17 mouse cellular contexts compared by ENCODE assay signal in the genomic region with DNA sequence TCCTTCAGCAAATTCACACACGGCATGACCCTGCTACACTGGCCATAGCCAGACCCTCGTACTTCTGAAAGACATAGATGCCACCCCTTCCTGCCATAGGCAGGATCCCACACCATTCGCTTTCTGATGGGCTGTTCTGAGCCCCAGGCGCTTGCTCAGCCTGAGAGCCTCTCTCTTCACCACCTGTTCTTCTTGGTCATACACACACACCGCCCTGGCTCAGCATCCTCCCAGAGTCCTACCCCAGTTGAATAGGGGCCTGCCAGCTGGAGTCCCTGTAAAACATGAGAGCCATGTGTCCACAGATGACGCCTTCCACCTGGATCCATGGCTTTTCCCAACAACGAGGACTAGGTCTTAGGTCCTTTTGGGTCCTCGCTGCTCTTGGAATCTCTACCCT.
"Had no signal": no experiment of that assay in that cellular context is flagged by ENCODE, and none has a peak within 500 bp of the region (broad histone marks: within the 10 kb centered on the region; RNA-seq: fewer than 3 reads in every experiment).

No protein-coding gene starts in this region.

- H3K4me2 ChIP-seq: neural tube, embryonic 12.5 days; neural tube, embryonic 13.5 days; neural tube, embryonic 15.5 days; stomach, embryonic 15.5 days had no signal

- H3K27ac ChIP-seq: neural tube, embryonic 12.5 days; neural tube, embryonic 13.5 days; neural tube, embryonic 15.5 days; stomach, embryonic 15.5 days; stomach, postnatal 0 days had no signal

- DNase-seq: retina, postnatal 1 day; right cerebral cortex, adult 18-20 months; right cerebral cortex, postnatal 14 days; right cerebral cortex, postnatal 25 days; right cerebral cortex, postnatal 4 days; spleen, adult 18-20 months; thymus, adult 18-20 months; thymus, adult 2 months; thymus, postnatal 14 days; thymus, postnatal 25 days; thymus, postnatal 36 days; thymus, postnatal 4 days had no signal

- H3K9me3 ChIP-seq: neural tube, embryonic 12.5 days; neural tube, embryonic 13.5 days; neural tube, embryonic 15.5 days; stomach, embryonic 15.5 days had no signal

- H3K27me3 ChIP-seq: neural tube, embryonic 12.5 days; neural tube, embryonic 13.5 days; neural tube, embryonic 15.5 days; stomach, embryonic 15.5 days had no signal

- H3K4me3 ChIP-seq: neural tube, embryonic 12.5 days; neural tube, embryonic 13.5 days; neural tube, embryonic 15.5 days; stomach, embryonic 15.5 days had no signal

- H3K9ac ChIP-seq: neural tube, embryonic 12.5 days; neural tube, embryonic 13.5 days; neural tube, embryonic 15.5 days; stomach, embryonic 15.5 days had no signal

- H3K36me3 ChIP-seq: neural tube, embryonic 12.5 days; stomach, embryonic 15.5 days had no signal
